9 mouse cellular contexts compared by ENCODE assay signal in the genomic region with DNA sequence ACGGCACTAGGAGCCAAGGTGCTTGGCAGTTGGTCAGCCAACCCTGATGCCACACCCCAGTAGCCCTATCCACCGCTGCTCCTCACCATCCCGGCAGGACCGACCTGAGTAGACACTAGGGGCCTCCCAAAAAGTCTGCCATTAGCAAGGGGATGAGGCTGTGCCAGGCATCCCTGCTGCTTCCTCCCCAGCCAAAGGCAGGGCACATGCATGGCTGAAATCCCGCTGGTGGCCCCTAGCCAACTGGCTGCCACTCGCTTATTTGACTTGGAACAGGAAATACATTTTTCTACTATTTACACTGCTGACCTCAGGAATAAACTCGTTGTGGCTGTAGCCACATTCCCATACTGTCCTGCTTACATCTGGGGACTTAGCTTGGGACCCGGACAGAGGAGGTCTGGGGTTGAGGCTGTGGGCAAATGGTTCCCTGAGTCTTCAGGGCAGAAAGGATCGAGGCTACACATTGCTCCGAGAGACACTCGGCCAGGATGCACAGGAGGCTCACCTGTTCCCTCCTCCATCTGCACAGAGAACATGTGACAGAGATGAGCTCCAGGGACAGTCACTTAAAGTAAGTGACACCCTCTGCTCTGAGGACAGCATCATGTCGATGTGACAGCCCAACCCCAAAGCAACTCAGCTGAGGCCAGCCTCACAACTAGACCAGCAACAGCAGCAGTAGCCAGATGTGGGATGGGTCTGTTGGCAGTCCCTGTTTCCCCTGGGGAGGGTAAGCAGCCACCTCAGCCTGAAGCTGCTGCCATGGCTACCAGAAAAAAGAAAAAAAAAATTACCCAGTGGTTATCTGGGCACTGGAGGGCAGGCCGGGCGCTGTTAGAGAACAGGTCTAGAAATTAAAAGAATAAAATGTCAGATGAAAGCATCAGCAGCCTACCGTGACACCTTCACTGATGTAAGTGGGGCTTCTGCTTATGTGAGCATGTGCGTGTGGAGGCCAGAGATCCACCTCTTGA. TPM values are rescaled to one million over a fixed set of nuclear protein-coding genes. Genes with fewer than 3 reads are reported as not detected.
DNase-seq lines count a peak whose midpoint lies in the region; ATAC-seq and TF ChIP-seq lines count a peak whose summit lies in the region.
"Had no signal": no experiment of that assay in that cellular context is flagged by ENCODE, and none has a peak within 500 bp of the region (broad histone marks: within the 10 kb centered on the region; RNA-seq: fewer than 3 reads in every experiment).

No protein-coding gene starts in this region.

- peak; percentile 35 for DNase-seq in forebrain, embryonic 14.5 days (ENCODE audit: low spot score)
- DNase-seq in forebrain, embryonic 10.5 days (ENCODE audit: extremely low spot score, low spot score) = no peak
- DNase-seq in adrenal gland, adult 2 months = peak; percentile 74
- DNase-seq in heart, adult 2 months = peak; percentile 60 to 65
- peak; percentile 74 for DNase-seq in kidney, postnatal 10 days
- no peak for DNase-seq in spleen, postnatal 14 days (ENCODE audit: low spot score in 2 of 2)

- intact Hi-C loops in heart, adult 2 months (cut with DNase I) = no loop called here

- no peak for TF ChIP-seq CTCF in heart, adult 2 months (IDR thresholded peaks at IDR 0.05)

- peaks cover 3% of the 10 kb centered on the region; the same call in 1 of the 2 replicates for H3K4me1 ChIP-seq in forebrain, embryonic 14.5 days (ENCODE audit: control insufficient read depth, insufficient read depth, low read length)
- H3K4me1 ChIP-seq in forebrain, embryonic 10.5 days = peaks cover 16% of the 10 kb centered on the region
- H3K4me1 ChIP-seq in heart, adult 2 months (ENCODE audit: control insufficient read depth, insufficient read depth, low read length) = no peaks in the 10 kb centered on the region
- H3K4me1 ChIP-seq in stomach, embryonic 15.5 days = peaks cover 10% of the 10 kb centered on the region

- no peaks in the 10 kb centered on the region for H3K36me3 ChIP-seq in forebrain, embryonic 14.5 days (ENCODE audit: control insufficient read depth, insufficient read depth, low read length)
- no peaks in the 10 kb centered on the region for H3K36me3 ChIP-seq in forebrain, embryonic 10.5 days (replicated peaks)
- no peaks in the 10 kb centered on the region for H3K36me3 ChIP-seq in heart, adult 2 months (ENCODE audit: control insufficient read depth, insufficient read depth, low read length)
- no peaks in the 10 kb centered on the region for H3K36me3 ChIP-seq in stomach, embryonic 15.5 days

- no peaks in the 10 kb centered on the region for H3K9me3 ChIP-seq in forebrain, embryonic 14.5 days (replicated peaks; ENCODE audit: control insufficient read depth, low read length)
- H3K9me3 ChIP-seq in forebrain, embryonic 10.5 days = no peaks in the 10 kb centered on the region
- no peaks in the 10 kb centered on the region for H3K9me3 ChIP-seq in stomach, embryonic 15.5 days

- TF ChIP-seq POLR2A in heart, adult 2 months (IDR thresholded peaks at IDR 0.05; ENCODE audit: insufficient read depth, low read depth, low read length) = no peak

- H3K4me3 ChIP-seq in forebrain, embryonic 14.5 days (ENCODE audit: low read depth, low read length) = no peak overlapping the region
- no peak overlapping the region for H3K4me3 ChIP-seq in forebrain, embryonic 10.5 days
- H3K4me3 ChIP-seq in heart, adult 2 months = no peak overlapping the region
- no peak overlapping the region for H3K4me3 ChIP-seq in stomach, embryonic 15.5 days (replicated peaks)

- no peak for ATAC-seq in forebrain, embryonic 14.5 days
- peak; percentile 40; the same call in 1 of the 2 replicates for ATAC-seq in stomach, embryonic 15.5 days (ENCODE audit: insufficient read depth, low FRiP score, low read depth)
- ATAC-seq in megakaryocyte progenitor cell, adult 5-6 weeks (replicated peaks; ENCODE audit: poor library complexity) = no peak

- no peak for TF ChIP-seq EP300 in heart, adult 2 months (IDR thresholded peaks at IDR 0.05; ENCODE audit: insufficient read depth, low read depth, low read length)

- no peak overlapping the region for H3K27ac ChIP-seq in forebrain, embryonic 14.5 days (ENCODE audit: low read depth, low read length)
- H3K27ac ChIP-seq in forebrain, embryonic 10.5 days = no peak overlapping the region
- no peak overlapping the region for H3K27ac ChIP-seq in heart, adult 2 months
- 0 out of 2 replicates have a peak overlapping the region, but pooled peaks have one; percentile 18 for H3K27ac ChIP-seq in stomach, embryonic 15.5 days
- H3K27ac ChIP-seq: liver, embryonic 14.5 days had no signal

- H3K4me2 ChIP-seq in forebrain, embryonic 14.5 days (ENCODE audit: low read length) = no peak overlapping the region
- peak overlapping the region; percentile 17 for H3K4me2 ChIP-seq in stomach, embryonic 15.5 days

- no peaks in the 10 kb centered on the region for H3K27me3 ChIP-seq in forebrain, embryonic 14.5 days (replicated peaks; ENCODE audit: control insufficient read depth, insufficient read depth, low read length)
- H3K27me3 ChIP-seq in forebrain, embryonic 10.5 days (ENCODE audit: poor library complexity, severe bottlenecking) = peaks cover 15% of the 10 kb centered on the region
- no peaks in the 10 kb centered on the region for H3K27me3 ChIP-seq in heart, adult 2 months (ENCODE audit: control insufficient read depth, insufficient read depth, low read length)
- no peaks in the 10 kb centered on the region for H3K27me3 ChIP-seq in stomach, embryonic 15.5 days (replicated peaks)

- H3K9ac ChIP-seq in forebrain, embryonic 14.5 days (ENCODE audit: low read length) = no peak overlapping the region
- H3K9ac ChIP-seq in heart, adult 2 months (ENCODE audit: low read depth, low read length) = no peak overlapping the region
- no peak overlapping the region for H3K9ac ChIP-seq in stomach, embryonic 15.5 days
- H3K9ac ChIP-seq: liver, embryonic 14.5 days had no signal

- WGBS in forebrain, embryonic 14.5 days = 80% methylated on average over 16 of the region's 16 CpGs
- 84% methylated on average over 16 of the region's 16 CpGs for WGBS in forebrain, embryonic 10.5 days
- 45% methylated on average over 16 of the region's 16 CpGs for WGBS in heart, adult 2 months
- 61% methylated on average over 16 of the region's 16 CpGs for WGBS in stomach, embryonic 15.5 days

- no peaks in the 10 kb centered on the region for H3K79me2 ChIP-seq in heart, adult 2 months (replicated peaks; ENCODE audit: control insufficient read depth, insufficient read depth, low read length)

RNA-seq across cellular contexts. Expression of a gene that starts 45.5 kb away (rescaled TPM):
- 0.80 and 1.4 TPM in 2 replicates for polyA plus RNA-seq in forebrain, embryonic 14.5 days (2014; fragmentation: Nextera tagmentation; extraction: Ambion mirVana)
- polyA plus RNA-seq in forebrain, embryonic 10.5 days (2016; fragmentation: Nextera tagmentation; extraction: Ambion mirVana) = 0.81 and 0.84 TPM in 2 replicates
- 10 to 100 TPM; 73.0 to 83.3 TPM for total RNA-seq in adrenal gland, adult 2 months (2021)
- polyA plus RNA-seq in adrenal gland, adult 2 months (2012; rRNA removed) = 76.8 and 107 TPM in 2 replicates
- total RNA-seq in heart, adult 2 months (2021) = under 1 TPM; 0.23 to 0.25 TPM
- polyA plus RNA-seq in heart, adult 2 months (2012; rRNA removed) = 0.26 and 0.47 TPM in 2 replicates
- 13.6 and 20.4 TPM in 2 replicates for polyA plus RNA-seq in stomach, embryonic 15.5 days (2015; fragmentation: Nextera tagmentation; extraction: Ambion mirVana)
- not detected in 2 replicates for total RNA-seq in megakaryocyte progenitor cell, adult 5-6 weeks (2015)
- total RNA-seq in megakaryocyte progenitor cell, adult 5-6 weeks (2017) = not detected in 2 replicates

Comparison
In these comparisons a context has a peak if more than half of its experiments do, and no peak if none do; other contexts are left out.
1. DNase-seq: peak in forebrain, embryonic 14.5 days (single experiment), adrenal gland, adult 2 months (single experiment), heart, adult 2 months (2 of 2) and kidney, postnatal 10 days (single experiment); none in forebrain, embryonic 10.5 days (single experiment) and spleen, postnatal 14 days (0 of 2).